Mouse (Mus musculus): ENCODE data around the gene Car6. TPM values are rescaled to one million over a fixed set of nuclear protein-coding genes. Genes with fewer than 3 reads are reported as not detected.

The Car6 gene
- polyA plus RNA-seq, 1 experiment from 2014 or later: not detected

DNA sequence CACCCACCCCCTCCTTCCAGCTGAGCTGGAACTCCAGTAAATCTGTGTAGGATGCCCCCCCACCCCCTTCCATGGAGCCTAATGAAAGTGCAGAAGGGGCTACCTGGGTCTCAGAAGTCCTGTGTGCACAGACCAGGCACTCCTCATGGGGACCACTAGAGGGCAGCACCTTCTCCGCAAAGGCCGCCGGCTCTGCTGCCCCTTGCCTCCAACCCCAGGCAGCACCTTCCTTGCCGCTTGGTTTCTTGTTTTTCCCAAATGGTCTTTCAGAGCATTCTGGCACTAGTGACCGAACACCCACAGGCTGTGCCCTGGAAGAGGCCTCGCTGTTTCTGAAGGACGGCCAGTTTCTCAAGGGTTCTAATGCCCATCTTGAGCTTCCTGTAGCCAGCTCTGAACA, 24.6 kb downstream of the Car6 start:
- Histone ChIP-seq H3K4me2 (ENCODE audit: low read depth, low read length) (0 out of 2 replicates have a peak overlapping the region, but pooled peaks have one; percentile 18), H3K4me3 (ENCODE audit: low read length) (no peak overlapping the region), H3K27ac (ENCODE audit: low read length) (no peak overlapping the region), H3K36me3 (ENCODE audit: control insufficient read depth, insufficient read depth, low read length) (no peaks in the 10 kb centered on the region), H3K9ac (ENCODE audit: low read length) (no peak overlapping the region), H3K4me1 (replicated peaks; ENCODE audit: control insufficient read depth, insufficient read depth, low read length) (no peaks in the 10 kb centered on the region), H3K9me3 (ENCODE audit: control insufficient read depth, low read length) (no peaks in the 10 kb centered on the region), H3K27me3 (ENCODE audit: control insufficient read depth, insufficient read depth, low read depth, low read length) (no peaks in the 10 kb centered on the region)
- 2% methylated on average over 7 of the region's 7 CpGs for WGBS
- ATAC-seq (ENCODE audit: low read depth): peak; percentile 65; the same call in 1 of the 2 replicates

DNA sequence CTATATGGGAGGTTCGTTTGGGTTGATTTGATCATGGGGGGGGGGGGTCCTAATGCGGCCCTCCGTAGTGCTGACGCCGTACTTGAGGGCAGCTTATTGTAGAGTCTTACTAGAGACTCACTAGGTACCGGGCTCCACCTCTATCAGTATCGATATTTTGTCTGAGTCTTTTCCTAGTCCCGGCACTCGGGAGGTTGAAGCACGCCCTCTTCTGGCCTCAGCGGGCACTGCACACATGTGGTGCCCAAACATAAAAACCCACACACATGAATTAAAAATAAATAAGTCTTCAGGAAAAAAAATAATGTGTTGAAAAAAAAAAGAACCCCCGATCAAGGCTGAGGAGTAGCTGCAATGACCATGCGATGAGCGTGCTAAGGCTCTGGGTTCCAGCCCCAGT, 27.1 kb downstream of the Car6 start:
- H3K36me3 ChIP-seq (ENCODE audit: control insufficient read depth, insufficient read depth, low read length): no peaks in the 10 kb centered on the region
- no peak overlapping the region for H3K27ac ChIP-seq (ENCODE audit: low read length)
- no peaks in the 10 kb centered on the region for H3K9me3 ChIP-seq (ENCODE audit: control insufficient read depth, low read length)
- no peak overlapping the region for H3K4me3 ChIP-seq (ENCODE audit: low read length)
- no peak overlapping the region for H3K9ac ChIP-seq (ENCODE audit: low read length)
- H3K27me3 ChIP-seq (ENCODE audit: control insufficient read depth, insufficient read depth, low read depth, low read length): no peaks in the 10 kb centered on the region
- H3K4me1 ChIP-seq (replicated peaks; ENCODE audit: control insufficient read depth, insufficient read depth, low read length): no peaks in the 10 kb centered on the region
- H3K4me2 ChIP-seq (ENCODE audit: low read depth, low read length): no peak overlapping the region
- WGBS: 88% methylated on average over 14 of the region's 14 CpGs
- ATAC-seq (ENCODE audit: low read depth): no peak

DNA sequence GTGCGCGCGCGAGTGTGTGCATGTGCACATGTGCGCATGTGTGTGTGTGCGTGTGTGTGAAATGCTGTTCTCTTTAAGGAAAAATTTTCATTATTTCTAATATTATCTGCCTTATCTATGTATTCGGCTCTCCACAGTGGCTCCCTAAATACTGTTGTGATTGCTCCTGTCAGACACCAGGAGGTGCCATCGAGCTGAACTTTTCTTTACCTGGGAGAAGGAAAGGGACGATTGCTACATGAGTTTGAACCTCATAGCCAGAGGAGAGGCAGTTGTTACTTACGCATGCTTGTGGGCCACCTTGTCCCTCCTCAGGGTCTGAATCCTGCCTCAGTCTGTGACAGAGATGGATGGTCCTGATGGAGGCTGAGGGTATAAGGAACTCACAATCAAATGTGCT, 27.9 kb downstream of the Car6 start:
- H3K9me3 ChIP-seq (ENCODE audit: control insufficient read depth, low read length): no peaks in the 10 kb centered on the region
- H3K36me3 ChIP-seq (ENCODE audit: control insufficient read depth, insufficient read depth, low read length): no peaks in the 10 kb centered on the region

DNA sequence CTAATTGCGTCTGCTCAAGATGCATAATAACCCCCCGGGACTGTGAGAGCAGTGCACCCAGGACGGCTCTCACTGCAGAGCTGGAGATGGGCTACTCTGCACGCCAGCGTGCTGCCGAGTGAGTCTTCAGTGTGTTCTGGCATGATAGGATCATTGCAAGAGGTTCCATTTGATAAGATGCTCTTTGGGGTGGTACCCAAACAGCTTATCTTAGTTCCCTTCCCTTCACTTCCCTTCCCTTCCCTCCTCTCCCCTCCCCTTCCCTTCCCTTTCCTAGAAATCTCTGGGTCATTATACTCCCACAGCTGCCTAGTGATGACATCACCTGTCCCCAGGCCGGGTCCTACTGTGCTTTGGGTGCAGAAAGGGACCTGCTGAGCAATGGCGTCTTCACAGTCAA, 29.0 kb downstream of the Car6 start:
- Histone ChIP-seq H3K4me2 (ENCODE audit: low read depth, low read length) (no peak overlapping the region), H3K36me3 (ENCODE audit: control insufficient read depth, insufficient read depth, low read length) (no peaks in the 10 kb centered on the region), H3K9ac (ENCODE audit: low read length) (no peak overlapping the region), H3K4me3 (ENCODE audit: low read length) (no peak overlapping the region), H3K27ac (ENCODE audit: low read length) (no peak overlapping the region), H3K27me3 (ENCODE audit: control insufficient read depth, insufficient read depth, low read depth, low read length) (no peaks in the 10 kb centered on the region), H3K9me3 (ENCODE audit: control insufficient read depth, low read length) (no peaks in the 10 kb centered on the region), H3K4me1 (replicated peaks; ENCODE audit: control insufficient read depth, insufficient read depth, low read length) (no peaks in the 10 kb centered on the region)
- no peak for ATAC-seq (ENCODE audit: low read depth)
- WGBS: 72% methylated on average over 8 of the region's 8 CpGs

More for the DNA sequence above, 27.9 kb downstream of the Car6 start:
- no peaks in the 10 kb centered on the region for H3K4me1 ChIP-seq (replicated peaks; ENCODE audit: control insufficient read depth, insufficient read depth, low read length)
- no peak overlapping the region for H3K9ac ChIP-seq (ENCODE audit: low read length)
- H3K4me2 ChIP-seq (ENCODE audit: low read depth, low read length): no peak overlapping the region
- ATAC-seq (ENCODE audit: low read depth): no peak
- H3K4me3 ChIP-seq (ENCODE audit: low read length): no peak overlapping the region
- H3K27me3 ChIP-seq (ENCODE audit: control insufficient read depth, insufficient read depth, low read depth, low read length): no peaks in the 10 kb centered on the region
- WGBS: 46% methylated on average over 10 of the region's 10 CpGs
- H3K27ac ChIP-seq (ENCODE audit: low read length): no peak overlapping the region

DNA sequence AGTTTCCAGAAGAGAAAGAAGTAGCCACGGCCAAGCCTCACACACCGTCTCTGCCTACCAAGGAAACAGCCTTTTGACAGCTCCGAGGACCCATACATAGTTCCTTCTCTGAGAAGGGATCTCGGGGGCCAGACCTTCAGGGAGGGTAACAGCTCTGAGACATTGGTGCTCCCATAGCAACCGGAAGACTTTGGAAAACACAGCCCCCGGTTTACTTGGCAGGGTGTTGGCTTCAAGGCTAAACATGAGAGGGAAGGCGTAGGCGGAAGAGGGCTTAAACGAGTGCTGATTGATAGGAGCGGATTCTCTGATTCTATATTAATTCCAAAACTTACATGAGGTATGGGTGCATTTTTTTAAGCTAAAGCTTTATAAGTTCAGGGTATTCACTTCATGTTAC, 32.7 kb downstream of the Car6 start:
- no peak overlapping the region for H3K27ac ChIP-seq (ENCODE audit: low read length)
- ATAC-seq (ENCODE audit: low read depth): no peak
- H3K4me2 ChIP-seq (ENCODE audit: low read depth, low read length): no peak overlapping the region
- H3K27me3 ChIP-seq (ENCODE audit: control insufficient read depth, insufficient read depth, low read depth, low read length): no peaks in the 10 kb centered on the region
- H3K9ac ChIP-seq (ENCODE audit: low read length): no peak overlapping the region
- H3K36me3 ChIP-seq (ENCODE audit: control insufficient read depth, insufficient read depth, low read length): no peaks in the 10 kb centered on the region
- H3K9me3 ChIP-seq (ENCODE audit: control insufficient read depth, low read length): no peaks in the 10 kb centered on the region
- WGBS: 58% methylated on average over 10 of the region's 10 CpGs
- no peak overlapping the region for H3K4me3 ChIP-seq (ENCODE audit: low read length)
- H3K4me1 ChIP-seq (replicated peaks; ENCODE audit: control insufficient read depth, insufficient read depth, low read length): no peaks in the 10 kb centered on the region

DNA sequence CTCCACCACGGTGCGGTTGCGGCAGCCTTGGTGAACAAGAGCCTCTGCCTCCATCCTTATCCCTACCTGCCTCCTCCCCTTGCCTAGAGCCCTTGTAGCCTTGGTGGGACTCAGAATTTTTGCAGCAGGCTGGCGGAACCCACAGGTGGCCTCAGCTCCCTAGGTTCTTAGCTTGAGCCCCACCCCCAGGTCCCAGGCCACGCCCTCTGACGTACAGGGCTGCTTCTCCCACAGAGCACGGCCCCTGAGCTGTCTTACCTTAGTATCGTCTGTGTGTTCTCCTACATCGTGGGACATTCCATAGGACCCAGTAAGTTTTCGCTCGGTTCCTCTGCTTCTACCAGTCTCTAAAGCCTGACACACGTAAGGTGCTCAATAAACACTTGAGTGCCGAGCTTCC, 36.3 kb downstream of the Car6 start:
- Histone ChIP-seq H3K9me3 (ENCODE audit: control insufficient read depth, low read length) (no peaks in the 10 kb centered on the region), H3K36me3 (ENCODE audit: control insufficient read depth, insufficient read depth, low read length) (no peaks in the 10 kb centered on the region), H3K27me3 (ENCODE audit: control insufficient read depth, insufficient read depth, low read depth, low read length) (no peaks in the 10 kb centered on the region), H3K27ac (ENCODE audit: low read length) (no peak overlapping the region), H3K4me2 (ENCODE audit: low read depth, low read length) (peak overlapping the region; percentile 29), H3K9ac (ENCODE audit: low read length) (no peak overlapping the region), H3K4me3 (ENCODE audit: low read length) (peak overlapping the region; percentile 5), H3K4me1 (replicated peaks; ENCODE audit: control insufficient read depth, insufficient read depth, low read length) (no peaks in the 10 kb centered on the region)
- 24% methylated on average over 13 of the region's 13 CpGs for WGBS
- ATAC-seq (ENCODE audit: low read depth): peak; percentile 54; the same call in 1 of the 2 replicates

DNA sequence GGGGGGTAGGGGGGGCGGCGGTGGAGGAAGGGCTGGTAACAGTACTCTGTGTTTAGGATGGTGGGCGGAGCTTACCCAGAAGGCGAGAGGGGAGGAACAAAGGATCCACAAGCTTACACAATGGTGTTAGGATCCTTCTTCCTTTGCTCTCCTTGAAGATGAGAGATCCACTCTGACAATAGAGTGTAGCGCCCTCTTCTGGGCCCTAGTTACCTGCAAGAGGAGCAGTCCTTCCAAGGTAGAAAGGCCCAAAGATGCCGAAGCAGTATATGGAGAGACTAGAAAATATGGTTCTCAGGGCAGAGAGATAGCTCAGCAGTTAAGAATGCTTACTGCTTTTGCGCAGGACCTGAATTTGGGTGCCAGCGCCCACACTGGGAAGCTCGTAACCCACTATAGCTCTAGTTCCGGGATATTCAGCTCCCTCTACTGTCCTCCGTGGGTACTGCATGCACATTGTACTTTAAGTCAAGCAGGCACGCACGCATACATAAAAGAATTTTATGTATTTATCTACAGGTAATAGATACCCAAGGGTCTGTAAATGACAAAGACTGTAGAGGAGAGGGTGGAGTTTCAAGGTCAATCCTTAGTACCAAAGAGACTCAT, 38.5 kb downstream of the Car6 start:
- H3K36me3 ChIP-seq (ENCODE audit: control insufficient read depth, insufficient read depth, low read length): no peaks in the 10 kb centered on the region
- WGBS: 73% methylated on average over 13 of the region's 13 CpGs
- no peaks in the 10 kb centered on the region for H3K9me3 ChIP-seq (ENCODE audit: control insufficient read depth, low read length)
- no peak overlapping the region for H3K4me2 ChIP-seq (ENCODE audit: low read depth, low read length)
- H3K4me3 ChIP-seq (ENCODE audit: low read length): no peak overlapping the region
- H3K4me1 ChIP-seq (replicated peaks; ENCODE audit: control insufficient read depth, insufficient read depth, low read length): no peaks in the 10 kb centered on the region
- no peak overlapping the region for H3K9ac ChIP-seq (ENCODE audit: low read length)
- ATAC-seq (ENCODE audit: low read depth): no peak
- no peaks in the 10 kb centered on the region for H3K27me3 ChIP-seq (ENCODE audit: control insufficient read depth, insufficient read depth, low read depth, low read length)
- no peak overlapping the region for H3K27ac ChIP-seq (ENCODE audit: low read length)

DNA sequence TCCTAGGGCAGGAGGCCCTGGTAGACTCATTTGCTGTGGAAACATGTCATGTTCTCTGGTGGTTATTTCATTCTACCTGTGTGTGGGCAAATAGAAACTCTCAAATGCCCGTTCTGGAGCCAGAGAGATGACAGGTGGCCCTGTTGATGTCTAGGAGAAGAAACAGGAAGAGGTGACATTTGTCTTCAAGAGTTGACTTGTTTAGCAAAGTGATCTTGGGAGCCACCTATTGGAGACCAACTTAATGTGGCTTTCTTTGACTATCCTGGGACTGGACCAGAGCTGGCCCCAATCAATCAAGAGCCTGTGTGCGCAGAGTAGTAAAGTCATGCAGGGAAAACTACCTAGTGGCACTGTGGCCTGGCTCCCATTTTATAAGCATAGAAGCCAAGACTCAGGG, 41.7 kb downstream of the Car6 start:
- WGBS: 63% methylated on average over 2 of the region's 2 CpGs
- Histone ChIP-seq H3K4me1 (replicated peaks; ENCODE audit: control insufficient read depth, insufficient read depth, low read length) (no peaks in the 10 kb centered on the region), H3K27ac (ENCODE audit: low read length) (no peak overlapping the region), H3K9ac (ENCODE audit: low read length) (no peak overlapping the region), H3K36me3 (ENCODE audit: control insufficient read depth, insufficient read depth, low read length) (no peaks in the 10 kb centered on the region), H3K4me2 (ENCODE audit: low read depth, low read length) (no peak overlapping the region), H3K4me3 (ENCODE audit: low read length) (no peak overlapping the region), H3K27me3 (ENCODE audit: control insufficient read depth, insufficient read depth, low read depth, low read length) (no peaks in the 10 kb centered on the region), H3K9me3 (ENCODE audit: control insufficient read depth, low read length) (no peaks in the 10 kb centered on the region)
- ATAC-seq (ENCODE audit: low read depth): no peak

DNA sequence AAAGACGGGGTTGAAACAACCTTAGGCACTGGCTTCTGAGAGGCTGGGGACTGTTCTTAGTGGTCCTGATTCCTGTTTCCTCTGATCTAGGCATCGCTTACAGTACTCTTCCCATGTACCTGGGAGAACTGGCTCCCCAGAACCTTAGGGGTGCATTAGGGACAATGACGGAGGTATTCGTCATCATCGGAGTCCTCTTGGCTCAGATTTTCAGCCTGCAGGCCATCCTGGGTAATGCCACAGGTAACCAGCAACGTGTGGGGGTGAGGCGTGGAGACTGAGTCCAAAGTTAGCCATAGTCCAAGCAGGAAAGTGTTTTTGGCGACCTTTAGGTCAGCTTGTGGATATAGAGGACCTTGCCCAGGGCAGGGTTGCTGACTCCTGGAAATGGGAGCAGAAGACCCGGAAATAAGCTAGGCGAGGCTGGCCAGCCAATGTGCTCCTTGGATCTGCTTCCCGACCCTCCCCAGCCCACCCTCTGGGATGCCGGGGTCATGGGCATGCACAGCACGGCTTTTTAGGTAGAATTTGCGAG, 43.7 kb downstream of the Car6 start:
- Histone ChIP-seq H3K4me1 (replicated peaks; ENCODE audit: control insufficient read depth, insufficient read depth, low read length) (no peaks in the 10 kb centered on the region), H3K36me3 (ENCODE audit: control insufficient read depth, insufficient read depth, low read length) (no peaks in the 10 kb centered on the region), H3K4me2 (ENCODE audit: low read depth, low read length) (no peak overlapping the region), H3K27me3 (ENCODE audit: control insufficient read depth, insufficient read depth, low read depth, low read length) (no peaks in the 10 kb centered on the region), H3K9ac (ENCODE audit: low read length) (no peak overlapping the region), H3K9me3 (ENCODE audit: control insufficient read depth, low read length) (no peaks in the 10 kb centered on the region), H3K4me3 (ENCODE audit: low read length) (no peak overlapping the region), H3K27ac (ENCODE audit: low read length) (no peak overlapping the region)
- no peak for ATAC-seq (ENCODE audit: low read depth)
- 63% methylated on average over 14 of the region's 14 CpGs for WGBS

All from lung, embryonic 16.5 days (tissue).